Mouse (Mus musculus): ENCODE measurements around the gene 2610021A01Rik. TPM values are rescaled to one million over a fixed set of nuclear protein-coding genes. Genes with fewer than 3 reads are reported as not detected.
"Not testable (repeated sequence)": the region's sequence is repeated elsewhere in the genome, so short reads cannot be mapped to it uniquely, and the experiment has no call there.

The 2610021A01Rik gene
- total and polyA plus RNA-seq, 3 experiments, result 17.3 to 27.9 (median 18.2) TPM

DNA sequence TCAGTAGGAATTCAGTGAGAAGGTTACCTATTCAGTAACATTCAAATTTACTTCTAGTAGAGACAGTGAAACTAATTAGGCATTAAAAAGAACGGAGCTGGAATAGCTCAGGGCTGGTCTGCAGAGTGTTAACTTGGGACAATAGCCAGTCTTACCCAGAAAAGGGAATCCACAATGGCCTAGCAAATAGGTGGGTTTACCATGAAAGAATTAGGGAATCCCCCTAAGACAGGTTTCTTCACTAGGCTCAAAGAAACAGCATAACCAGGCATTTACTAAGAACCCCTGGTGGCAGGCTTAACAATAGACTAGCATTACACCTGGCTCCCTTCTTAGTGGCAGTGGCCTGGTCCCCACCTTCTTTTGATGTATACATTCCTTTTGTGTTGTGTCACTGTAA is 75.3 kb downstream of the 2610021A01Rik start:
- dilution Hi-C loops (cut with MboI; ENCODE audit: extremely low pct_ligation_motif_present, extremely low pct_unique_long_range_greater_than_20kb, low sequenced_read_pairs); in situ Hi-C loops (cut with MboI; ENCODE audit: low pct_ligation_motif_present, low pct_unique_long_range_greater_than_20kb, low sequenced_read_pairs); H3K4me2 ChIP-seq (ENCODE audit: insufficient read depth, low read depth, poor library complexity, severe bottlenecking); H3K9me3 ChIP-seq (replicated peaks; ENCODE audit: low read length); H3K4me3 ChIP-seq (replicated peaks in 1 of 3; ENCODE audit: low read depth in 2 of 3, low read length in 2 of 3, poor library complexity in 1 of 3); H3K4me1 ChIP-seq (ENCODE audit: control insufficient read depth in 1 of 2, insufficient read depth in 2 of 2); H3K9ac ChIP-seq (ENCODE audit: insufficient read depth, low read depth); H3K27ac ChIP-seq (ENCODE audit: insufficient read depth, low read depth); H3K27me3 ChIP-seq (replicated peaks); H3K79me2 ChIP-seq (replicated peaks; ENCODE audit: control insufficient read depth, extremely low read depth, insufficient read depth, poor library complexity, severe bottlenecking); H3K36me3 ChIP-seq (replicated peaks in 1 of 2; ENCODE audit: control insufficient read depth in 1 of 2, insufficient read depth in 1 of 2, low read length in 1 of 2); DNase-seq (ENCODE audit: extremely low read depth): not testable (repeated sequence)

Other genes starting within 250 kb of the 2610021A01Rik start
- 9.6 and 10.9 TPM in 2 replicates for gene AI987944, start 205.9 kb upstream of the 2610021A01Rik start, total RNA-seq (2012; rRNA removed)
- gene AI987944, start 205.9 kb upstream of the 2610021A01Rik start, total RNA-seq (2014; rRNA removed), result 18.5 and 20.7 TPM in 2 replicates
- gene AI987944, start 205.9 kb upstream of the 2610021A01Rik start, polyA plus RNA-seq (2012; ENCODE audit: insufficient read length, low read depth), result 8.3 and 9.3 TPM in 2 replicates
- not detected in 2 replicates for gene Vmn2r57, start 150.5 kb upstream of the 2610021A01Rik start, total RNA-seq (2012; rRNA removed)
- gene Vmn2r57, start 150.5 kb upstream of the 2610021A01Rik start, total RNA-seq (2014; rRNA removed), result not detected in 2 replicates
- not detected in 2 replicates for gene Vmn2r57, start 150.5 kb upstream of the 2610021A01Rik start, polyA plus RNA-seq (2012; ENCODE audit: insufficient read length, low read depth)
- gene Gm20449, start 99.8 kb upstream of the 2610021A01Rik start, total RNA-seq (2012; rRNA removed), result not detected in 2 replicates
- not detected in 2 replicates for gene Gm20449, start 99.8 kb upstream of the 2610021A01Rik start, total RNA-seq (2014; rRNA removed)
- gene Gm20449, start 99.8 kb upstream of the 2610021A01Rik start, polyA plus RNA-seq (2012; ENCODE audit: insufficient read length, low read depth), result not detected in 2 replicates
- gene AW146154, start 99.3 kb upstream of the 2610021A01Rik start, total RNA-seq (2012; rRNA removed), result 6.4 and 8.9 TPM in 2 replicates
- 10.0 and 11.8 TPM in 2 replicates for gene AW146154, start 99.3 kb upstream of the 2610021A01Rik start, total RNA-seq (2014; rRNA removed)
- gene AW146154, start 99.3 kb upstream of the 2610021A01Rik start, polyA plus RNA-seq (2012; ENCODE audit: insufficient read length, low read depth), result 2.6 and 4.4 TPM in 2 replicates
- gene Gm6871, start 25.6 kb upstream of the 2610021A01Rik start, total RNA-seq (2012; rRNA removed), result 0.13 TPM in 1 of 2 replicates, not detected in the other
- 0.63 TPM in 1 of 2 replicates, not detected in the other for gene Gm6871, start 25.6 kb upstream of the 2610021A01Rik start, total RNA-seq (2014; rRNA removed)
- 0.19 TPM in 1 of 2 replicates, not detected in the other for gene Gm6871, start 25.6 kb upstream of the 2610021A01Rik start, polyA plus RNA-seq (2012; ENCODE audit: insufficient read length, low read depth)
- gene Zfp788, start 34.0 kb downstream of the 2610021A01Rik start, total RNA-seq (2012; rRNA removed), result 4.8 and 5.0 TPM in 2 replicates
- 11.6 and 13.8 TPM in 2 replicates for gene Zfp788, start 34.0 kb downstream of the 2610021A01Rik start, total RNA-seq (2014; rRNA removed)
- gene Zfp788, start 34.0 kb downstream of the 2610021A01Rik start, polyA plus RNA-seq (2012; ENCODE audit: insufficient read length, low read depth), result 5.4 and 5.6 TPM in 2 replicates

Data from CH12.LX (cell line).